Mouse (Mus musculus): ENCODE data around the gene Grk5.

Gene Grk5

DNA sequence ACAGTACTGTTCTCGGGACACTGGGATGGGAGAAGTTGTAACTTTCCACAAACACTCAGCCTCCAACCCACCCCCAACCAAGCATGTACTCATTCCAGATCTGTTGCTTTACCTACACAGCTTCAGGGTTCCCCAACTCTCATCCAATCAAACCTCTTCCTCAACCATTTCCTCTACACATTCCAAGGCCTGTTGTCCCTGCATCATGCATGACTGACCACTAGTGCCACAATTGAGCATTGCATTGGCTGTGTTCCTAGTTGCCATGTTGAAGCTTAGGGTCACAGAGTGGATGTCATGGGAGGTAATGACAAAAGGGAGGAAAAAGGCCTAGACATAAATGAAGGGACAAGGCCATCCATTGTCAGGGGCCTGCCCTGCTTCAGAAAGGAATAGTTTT lies 175.5 kb downstream of the Grk5 start:
- DNase-seq (ENCODE audit: low spot score): no peak

DNA sequence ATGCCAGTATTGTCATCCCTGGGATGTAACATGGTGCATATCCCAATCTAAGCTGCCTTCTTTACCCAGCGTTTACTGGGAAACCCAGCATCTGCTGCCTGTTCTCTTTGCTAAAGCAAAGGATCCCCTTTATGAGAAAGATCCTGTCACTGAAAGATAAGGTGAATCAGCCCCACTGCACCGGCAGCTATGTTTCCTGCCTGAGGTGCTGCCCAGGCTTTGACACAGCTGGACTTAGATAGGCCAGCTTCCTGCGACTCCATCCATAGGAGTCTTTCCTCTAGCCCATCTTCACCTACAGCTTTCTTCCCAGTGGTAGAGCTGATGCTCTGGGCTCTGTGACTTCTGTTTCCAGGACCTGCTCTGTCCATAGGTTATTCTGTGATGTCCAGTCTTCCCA lies 189.1 kb downstream of the Grk5 start:
- no peak for DNase-seq (ENCODE audit: low spot score)

DNA sequence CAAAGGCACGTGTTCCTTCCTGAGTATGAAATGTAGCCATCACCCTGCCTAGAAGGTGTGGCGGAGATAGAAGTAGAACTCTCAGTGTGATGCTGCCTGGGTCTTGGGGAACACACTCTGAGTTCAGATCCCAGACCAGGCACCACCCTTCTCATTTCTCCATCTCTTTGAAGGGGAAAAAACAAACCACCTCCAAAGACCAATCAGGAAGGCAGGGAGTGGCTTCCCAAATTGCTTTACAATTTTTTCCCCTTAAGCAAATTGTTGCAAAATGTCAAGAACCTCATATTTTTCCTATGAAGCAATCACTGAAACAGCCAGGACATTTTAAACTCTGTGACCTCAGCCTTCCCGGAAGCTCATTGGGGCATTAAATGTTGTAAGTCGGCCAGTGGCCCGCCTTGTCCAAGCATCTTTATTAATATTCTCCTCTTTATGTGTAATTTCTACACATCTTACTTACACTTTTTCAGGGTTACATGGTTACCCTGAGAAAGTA lies 190.8 kb downstream of the Grk5 start:
- no peak for DNase-seq (ENCODE audit: low spot score)

DNA sequence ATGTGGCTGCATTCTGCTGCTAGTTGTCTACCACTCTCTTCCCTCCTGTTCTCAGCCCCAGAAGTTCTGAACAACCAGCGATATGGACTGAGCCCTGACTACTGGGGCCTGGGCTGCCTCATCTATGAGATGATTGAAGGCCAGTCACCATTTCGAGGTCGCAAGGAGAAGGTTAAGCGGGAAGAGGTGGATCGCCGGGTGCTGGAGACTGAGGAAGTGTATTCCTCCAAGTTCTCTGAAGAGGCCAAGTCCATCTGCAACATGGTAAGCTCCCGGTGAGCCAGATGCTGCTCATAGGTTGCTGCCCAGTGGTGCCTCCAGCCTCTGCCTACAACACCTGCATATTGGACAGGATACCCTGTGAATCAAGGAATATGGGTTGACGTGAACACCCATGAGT lies 193.5 kb downstream of the Grk5 start:
- DNase-seq (ENCODE audit: low spot score): no peak

DNA sequence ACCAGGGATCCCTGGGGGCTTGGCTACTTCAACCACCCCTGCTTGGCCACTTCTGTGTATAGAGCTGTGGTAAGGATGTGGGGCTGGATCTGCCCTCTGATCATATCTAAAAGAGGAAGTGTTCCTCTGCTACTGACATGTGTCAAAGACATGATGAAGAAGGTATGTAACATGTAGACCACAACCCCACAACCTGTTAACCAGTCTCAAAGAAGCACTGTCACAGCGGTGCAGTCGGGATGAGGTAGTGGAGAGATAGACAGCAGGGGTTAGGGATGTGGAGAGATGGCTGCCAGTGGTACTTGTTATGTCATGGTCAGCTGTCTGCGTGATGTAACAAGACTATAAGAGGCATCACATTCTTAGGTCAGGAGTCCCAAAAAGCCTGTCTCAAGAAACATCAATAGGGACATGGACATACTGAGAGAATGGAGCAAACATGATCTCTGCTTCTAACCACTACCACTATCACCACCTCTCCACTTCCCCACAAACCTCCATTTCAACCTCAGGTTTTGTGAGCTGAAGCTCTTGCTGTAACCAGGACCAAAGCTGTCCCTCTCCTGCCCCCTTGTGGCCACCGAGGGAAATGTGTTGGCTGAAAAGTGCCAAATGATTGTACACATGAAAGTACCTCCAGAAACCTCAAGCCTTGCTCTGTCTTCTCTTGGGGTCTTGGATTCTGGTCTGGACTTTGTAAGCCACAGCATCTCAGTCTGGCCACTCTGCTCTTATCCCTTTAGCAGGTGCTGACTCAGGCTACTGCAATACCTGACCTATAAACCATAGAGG lies 194.8 kb downstream of the Grk5 start:
- peak; percentile 70 for DNase-seq (ENCODE audit: low spot score)

DNA sequence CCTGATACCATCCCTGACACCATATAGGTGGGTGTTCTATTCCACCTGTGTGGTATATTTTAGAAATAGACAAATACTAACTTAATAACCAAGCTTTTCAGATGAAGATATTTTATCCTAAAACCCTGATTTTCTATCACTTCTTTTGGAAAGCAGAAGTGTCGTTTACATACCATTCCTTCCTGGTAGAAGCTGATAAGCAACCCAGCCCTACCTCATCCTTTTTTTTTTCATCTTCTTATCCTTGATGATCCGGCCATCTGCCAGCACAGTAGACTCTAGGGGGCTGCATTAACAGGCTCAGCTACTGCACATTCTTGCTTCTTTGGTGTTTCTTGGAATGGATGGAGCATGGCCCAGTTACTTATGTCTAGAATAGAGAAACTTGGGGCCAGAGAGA lies 195.7 kb downstream of the Grk5 start:
- no peak for DNase-seq (ENCODE audit: low spot score)

DNA sequence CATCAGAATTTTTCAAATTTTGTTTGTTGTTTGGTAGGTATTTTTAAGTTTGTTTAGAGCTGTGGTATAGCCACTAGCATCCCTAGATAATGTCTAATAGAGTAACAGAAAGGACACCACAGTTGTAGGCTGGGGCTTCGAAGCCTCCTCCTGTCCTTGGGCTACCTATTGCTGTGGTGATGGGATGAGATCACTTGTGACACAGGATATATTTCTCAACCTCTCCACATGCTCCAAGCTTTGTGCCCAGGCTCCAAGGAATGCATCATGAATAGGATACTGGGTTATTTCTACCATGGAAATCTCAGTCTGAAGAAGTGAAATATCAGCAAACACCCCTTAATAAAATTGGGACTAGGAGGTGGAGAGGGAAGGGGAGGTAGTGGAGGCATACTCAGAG lies 198.2 kb downstream of the Grk5 start:
- no peak for DNase-seq (ENCODE audit: low spot score)

DNA sequence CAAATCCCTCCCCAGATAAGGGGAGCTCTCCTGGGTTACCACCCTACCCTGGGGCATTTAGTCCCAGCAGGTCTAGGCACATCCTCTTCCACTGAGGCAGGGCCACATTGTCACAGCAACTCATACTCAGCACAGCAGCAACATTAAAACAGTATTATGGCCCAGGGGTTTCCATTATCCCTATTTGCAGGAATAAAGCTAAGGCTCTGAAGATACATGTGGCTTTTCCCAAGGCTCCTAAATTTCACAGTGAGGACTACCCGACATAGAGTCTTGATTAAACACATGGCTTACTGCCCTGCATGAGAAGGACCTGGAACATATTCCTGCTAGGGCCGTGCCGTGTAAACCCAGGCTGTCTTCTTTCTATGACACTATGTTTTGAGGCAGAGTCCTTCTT lies 199.5 kb downstream of the Grk5 start:
- no peak for DNase-seq (ENCODE audit: low spot score)

DNA sequence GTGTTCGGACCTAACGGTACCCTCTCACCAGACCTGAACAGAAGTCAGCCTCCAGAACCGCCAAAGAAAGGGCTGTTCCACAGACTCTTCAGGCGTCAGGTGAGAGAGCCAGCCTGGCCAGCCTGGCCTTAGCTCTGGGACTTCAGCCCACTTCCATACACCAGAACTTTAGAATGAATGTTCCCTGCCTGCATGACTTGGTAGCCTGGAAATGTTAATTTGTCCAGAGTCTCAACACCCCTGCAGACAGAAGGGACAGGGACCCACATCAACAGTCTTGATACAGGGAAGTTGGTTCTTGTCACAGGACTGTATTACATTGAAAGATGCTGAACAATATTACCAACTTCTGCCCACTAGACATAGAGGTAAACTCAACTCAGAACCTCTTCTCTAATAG lies 201.0 kb downstream of the Grk5 start:
- no peak for DNase-seq (ENCODE audit: low spot score)

DNA sequence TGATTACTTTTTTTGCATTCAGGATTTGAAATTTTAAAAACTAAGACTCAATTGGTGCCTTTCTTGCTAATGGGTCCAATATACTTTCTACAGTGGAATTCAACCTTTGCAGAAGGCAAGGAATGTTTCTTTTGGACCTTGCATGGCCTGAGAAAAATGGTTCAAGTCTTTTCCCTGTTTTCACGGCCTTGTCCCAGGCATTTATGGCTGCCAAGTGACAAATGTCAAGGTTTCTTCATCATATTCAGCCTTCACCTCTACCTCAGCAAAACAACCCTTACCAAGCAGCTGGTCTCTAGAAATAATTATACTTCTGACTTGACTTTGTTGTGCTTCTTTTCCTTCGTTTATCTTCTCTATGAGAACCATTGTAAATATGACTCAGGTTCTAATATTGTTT lies 207.2 kb downstream of the Grk5 start:
- no peak for DNase-seq (ENCODE audit: low spot score)

DNA sequence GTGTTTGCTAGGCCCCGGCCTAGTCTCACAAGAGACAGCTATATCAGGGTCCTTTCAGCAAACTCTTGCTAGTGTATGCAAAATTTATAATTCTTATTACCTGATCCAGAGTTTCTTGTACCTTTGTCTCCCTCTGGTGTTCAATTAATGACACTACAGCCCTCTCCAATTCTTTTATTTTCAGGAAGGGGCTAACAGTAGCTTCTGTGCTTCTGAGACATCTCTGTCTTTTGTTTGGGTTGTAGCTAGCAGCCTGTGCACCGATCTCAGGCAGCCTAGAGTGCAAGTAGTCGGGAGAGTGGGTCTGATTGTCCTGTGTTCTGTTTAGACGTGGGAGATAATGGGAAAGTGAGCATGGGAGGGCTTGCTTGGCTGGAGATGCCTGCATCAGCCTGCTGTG lies 208.2 kb downstream of the Grk5 start:
- DNase-seq (ENCODE audit: low spot score): no peak

DNA sequence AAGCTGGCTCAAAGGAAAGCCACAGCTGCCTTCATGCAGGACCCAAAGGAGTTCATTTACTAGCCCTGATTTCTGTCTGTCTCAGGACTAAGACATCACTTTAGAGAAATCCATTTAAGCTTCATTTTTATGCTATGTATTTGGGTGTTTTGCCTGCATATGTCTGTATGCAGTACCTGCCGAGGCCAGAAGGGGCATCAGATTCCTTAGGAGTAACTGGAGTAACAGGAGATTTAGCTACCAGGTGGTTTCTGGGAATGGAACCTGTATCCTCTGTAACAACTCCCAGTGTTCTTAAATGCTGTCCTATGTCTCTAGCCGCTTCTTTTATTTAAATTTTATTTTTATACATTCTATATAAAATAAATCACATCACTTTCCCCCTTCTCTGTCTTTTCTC lies 220.6 kb downstream of the Grk5 start:
- no peak for DNase-seq (ENCODE audit: low spot score)

DNA sequence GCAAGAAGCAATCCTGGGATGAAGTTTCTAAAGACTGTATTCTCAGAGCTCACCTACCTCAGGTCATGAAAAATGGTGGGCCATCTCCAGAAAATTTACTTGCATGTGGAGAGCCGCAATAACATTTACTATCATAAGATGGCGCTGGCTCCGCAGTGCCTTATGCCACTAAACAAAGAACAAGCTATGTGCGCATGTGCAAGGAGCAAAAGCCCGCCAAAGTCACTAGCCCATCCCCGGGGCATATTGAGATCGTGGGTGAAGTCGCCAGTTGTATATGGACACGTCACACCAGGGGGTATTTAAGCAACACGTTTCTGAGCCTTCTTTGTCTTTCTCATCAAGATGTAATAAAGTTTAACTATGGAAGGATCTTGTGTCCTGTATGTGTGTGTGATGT lies 241.5 kb downstream of the Grk5 start:
- DNase-seq (ENCODE audit: low spot score): no peak

DNA sequence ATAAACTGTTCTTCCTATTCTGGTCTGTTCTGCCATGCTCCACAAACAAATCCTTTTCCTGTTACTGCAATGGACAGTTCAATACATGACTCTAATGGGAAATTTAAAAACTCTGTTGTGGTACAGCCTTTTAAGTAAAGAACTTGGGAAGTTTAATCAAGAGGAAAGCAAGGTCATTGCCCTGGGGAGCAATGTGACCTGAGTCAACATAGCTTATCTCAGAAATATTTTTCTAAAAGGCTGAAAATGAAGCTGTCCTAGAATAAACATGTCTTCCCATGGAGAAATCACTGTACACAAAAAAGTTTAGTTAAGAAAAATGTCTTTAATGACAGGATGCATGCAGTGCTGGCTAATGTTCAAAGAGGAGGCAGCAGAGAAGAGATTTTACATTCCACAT lies 249.1 kb downstream of the Grk5 start:
- no peak for DNase-seq (ENCODE audit: low spot score)

DNA sequence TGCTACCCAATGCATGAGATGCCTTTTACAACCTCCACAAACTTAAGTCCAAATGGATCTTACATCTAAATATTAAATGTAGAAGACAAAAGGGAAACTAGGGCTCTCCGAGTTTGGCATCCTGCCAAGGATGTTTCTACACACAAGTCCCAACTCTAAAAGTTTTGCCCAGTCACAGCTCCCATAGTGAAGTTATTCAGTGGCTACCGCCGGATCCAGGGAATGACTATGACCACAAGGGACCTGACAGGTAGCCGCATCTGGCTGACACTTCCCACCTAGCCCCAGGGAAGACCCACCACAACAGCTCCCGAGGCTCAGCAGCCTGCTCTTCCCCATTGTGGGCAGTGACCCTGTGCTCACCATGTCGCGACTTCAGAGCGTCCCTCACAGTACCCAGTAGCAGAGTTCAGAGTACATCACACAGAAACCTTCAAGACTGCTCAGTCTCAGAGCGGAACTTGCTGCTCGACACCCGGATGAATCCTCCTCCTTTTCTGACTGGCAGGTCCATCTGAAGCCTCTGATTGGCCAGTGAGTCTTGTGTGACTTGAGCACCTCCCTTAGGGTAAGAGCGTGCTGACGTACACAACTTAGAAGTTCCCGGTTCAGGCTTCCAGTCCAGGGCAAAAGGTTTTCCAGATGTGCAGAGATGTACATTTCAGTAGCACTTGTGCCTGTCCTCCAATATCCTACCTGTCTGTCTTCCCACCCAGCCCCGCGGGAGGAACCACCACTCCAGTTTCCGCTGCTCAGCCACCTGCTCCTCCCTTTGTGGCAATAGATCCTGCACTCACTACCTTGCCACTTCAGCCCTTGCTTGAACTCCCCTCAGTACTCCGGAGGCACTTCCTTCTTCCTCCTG lies 251.0 kb downstream of the Grk5 start, which contains the start of gene Zfp950:
Gene Zfp950, minus strand, starts transcription at position 499 of the 865 bp plus-strand sequence.
- DNase-seq (ENCODE audit: low spot score): peak; percentile 87

DNA sequence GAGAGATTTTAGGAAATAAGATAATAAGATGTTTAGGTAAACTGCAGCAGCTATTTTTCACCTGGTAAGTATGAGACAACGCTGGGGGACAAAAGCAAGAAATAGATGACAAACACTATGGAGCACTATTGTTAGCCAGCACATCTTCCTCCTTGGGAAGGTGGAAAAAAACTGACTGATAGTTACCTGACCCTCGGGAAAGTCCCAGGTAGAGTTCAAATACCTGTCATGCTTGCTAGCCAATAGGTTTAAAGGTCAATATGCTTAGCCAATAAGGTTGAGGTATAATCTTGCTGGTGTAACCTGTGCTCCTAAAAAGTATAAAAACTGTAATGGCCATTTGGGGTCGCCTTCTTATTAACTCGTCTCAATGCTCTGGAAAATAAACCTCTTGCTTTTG lies 251.8 kb downstream of the Grk5 start:
- no peak for DNase-seq (ENCODE audit: low spot score)

All from testis, postnatal 14 days (tissue).